Mouse (Mus musculus) cerebellum, postnatal 4 days (tissue): ENCODE results near the gene B3gat2.

Experiments
- DNase-seq, 2 experiments: peaks; one replicate each; pipeline ENCODE4 v3.0.0; 2022; ENCODE audit warnings: low spot score in 2 of 2, mixed read lengths in 1 of 2

The B3gat2 gene

GRCm38 (mm10) chr1:23761502-23762135, at the start of gene B3gat2:
B3gat2 (plus strand) TSS chr1:23761753.
- DNase-seq: peak; percentile 44 to 62

GRCm38 (mm10) chr1:23720326-23720725, 41.2 kb upstream of the B3gat2 start:
- DNase-seq: no peak

- no peak for DNase-seq
Observed at GRCm38 (mm10) chr1:23721036-23721435, 40.5 kb upstream of the B3gat2 start.

GRCm38 (mm10) chr1:23722469-23723372, 38.8 kb upstream of the B3gat2 start:
- no peak for DNase-seq

- DNase-seq: no peak
Observed at GRCm38 (mm10) chr1:23731324-23731723, 30.2 kb upstream of the B3gat2 start.

- DNase-seq: no peak
Observed at GRCm38 (mm10) chr1:23750864-23751532, 10.6 kb upstream of the B3gat2 start.

- no peak for DNase-seq
Observed at GRCm38 (mm10) chr1:23753091-23753490, 8.5 kb upstream of the B3gat2 start.

GRCm38 (mm10) chr1:23753591-23753990, 8.0 kb upstream of the B3gat2 start:
- DNase-seq: no peak

- DNase-seq: no peak
Observed at GRCm38 (mm10) chr1:23754340-23754739, 7.2 kb upstream of the B3gat2 start.

GRCm38 (mm10) chr1:23754967-23755366, 6.6 kb upstream of the B3gat2 start:
- no peak for DNase-seq

- DNase-seq: peak in 1 of 2 experiments; percentile 49
Observed at GRCm38 (mm10) chr1:23762136-23762687, 659 bp downstream of the B3gat2 start.

- peak; percentile 99 for DNase-seq
Observed at GRCm38 (mm10) chr1:23762782-23763630, 1.5 kb downstream of the B3gat2 start.

- DNase-seq: no peak
Observed at GRCm38 (mm10) chr1:23763726-23764125, 2.2 kb downstream of the B3gat2 start.

GRCm38 (mm10) chr1:23764710-23765109, 3.2 kb downstream of the B3gat2 start:
- DNase-seq: no peak

- no peak for DNase-seq
Observed at GRCm38 (mm10) chr1:23773039-23773438, 11.5 kb downstream of the B3gat2 start.

GRCm38 (mm10) chr1:23792737-23793533, 31.4 kb downstream of the B3gat2 start:
- DNase-seq: peak; percentile 60 to 77

- no peak for DNase-seq
Observed at GRCm38 (mm10) chr1:23798306-23798705, 36.8 kb downstream of the B3gat2 start.

- no peak for DNase-seq
Observed at GRCm38 (mm10) chr1:23821615-23822014, 60.1 kb downstream of the B3gat2 start.

GRCm38 (mm10) chr1:23826887-23827758, 65.6 kb downstream of the B3gat2 start:
- peak in 1 of 2 experiments; percentile 53 for DNase-seq
